Mouse (Mus musculus) cortical plate, adult 2 months (tissue): ENCODE results near the gene Tvp23a. TPM values are rescaled to one million over a fixed set of nuclear protein-coding genes. Genes with fewer than 3 reads are reported as not detected.

ENCODE experiments used
- H3K27ac ChIP-seq: fragments of 200-500 bp; 2 replicates; pipeline ENCODE4 v1.5.1; 2012; ENCODE audit warnings: low read length, control low read depth, inconsistent platforms; ENCODE audit not compliant: insufficient read depth
- H3K4me1 ChIP-seq: fragments of 200-500 bp; 2 replicates; pipeline ENCODE4 v1.6.1; 2011; ENCODE audit warnings: low read length; ENCODE audit not compliant: control insufficient read depth, insufficient read depth
- H3K4me3 ChIP-seq: fragments of 200-500 bp; 2 replicates; pipeline ENCODE4 v1.5.1; 2011; ENCODE audit warnings: mild to moderate bottlenecking, low read length, control low read depth; ENCODE audit not compliant: insufficient read depth
- CTCF ChIP-seq: fragments of 200-500 bp; IDR thresholded peaks from 2 replicates; pipeline ENCODE4 v1.5.1; 2011; ENCODE audit warnings: mild to moderate bottlenecking, control low read depth, low read length; ENCODE audit not compliant: insufficient read depth; ENCODE audit errors: extremely low read depth
- POLR2A ChIP-seq: fragments of 200-500 bp; IDR thresholded peaks from 2 replicates; pipeline ENCODE4 v1.6.1; 2011; ENCODE audit warnings: mild to moderate bottlenecking, low read length, control low read depth; ENCODE audit not compliant: insufficient read depth; ENCODE audit errors: extremely low read depth
- polyA plus RNA-seq: library from polyadenylated mRNA; depleted of rRNA; stranded (reverse); fragments of >200 nt; gene quantifications from 2 replicates; pipeline ENCODE4 v1.2.3, GENCODE M21; 2012; rRNA removed

Tvp23a gene
- polyA plus RNA-seq, 1 experiment, result 30.5 TPM

GRCm38 (mm10) chr16:10377286-10377685 is 69.9 kb downstream of the Tvp23a start:
- Histone ChIP-seq H3K4me3 (no peak overlapping the region), H3K4me1 (no peaks in the 10 kb centered on the region), H3K27ac (no peak overlapping the region)
- TF ChIP-seq POLR2A, result no peak
- no peak for TF ChIP-seq CTCF

- no peak overlapping the region for H3K4me3 ChIP-seq
- H3K27ac ChIP-seq, result no peak overlapping the region
- TF ChIP-seq CTCF (no peak), POLR2A (no peak)
- no peaks in the 10 kb centered on the region for H3K4me1 ChIP-seq
These were observed 72.7 kb downstream of the Tvp23a start for GRCm38 (mm10) chr16:10374254-10375011.

GRCm38 (mm10) chr16:10372372-10372771 is 74.8 kb downstream of the Tvp23a start:
- H3K27ac ChIP-seq, result no peak overlapping the region
- H3K4me3 ChIP-seq, result no peak overlapping the region
- TF ChIP-seq CTCF (no peak), POLR2A (no peak)
- H3K4me1 ChIP-seq, result no peaks in the 10 kb centered on the region

Other genes with a start within 250 kb of the Tvp23a start
- 18.2 and 19.4 TPM in 2 replicates for gene Emp2, start 133.4 kb downstream of the Tvp23a start, polyA plus RNA-seq
- gene Tekt5, start 51.9 kb downstream of the Tvp23a start, polyA plus RNA-seq, result 10.9 and 11.1 TPM in 2 replicates
- gene Nubp1, start 35.4 kb downstream of the Tvp23a start, polyA plus RNA-seq, result 24.6 and 26.3 TPM in 2 replicates
- gene Ciita, start 32.7 kb upstream of the Tvp23a start, polyA plus RNA-seq, result 0.06 and 0.08 TPM in 2 replicates
- gene Dexi, start 95.7 kb upstream of the Tvp23a start, polyA plus RNA-seq, result 84.5 and 85.3 TPM in 2 replicates
- 46.2 and 49.3 TPM in 2 replicates for gene Clec16a, start 98.0 kb upstream of the Tvp23a start, polyA plus RNA-seq